Mouse (Mus musculus) CH12.LX (cell line): ENCODE measurements around the gene Nup188. TPM values are rescaled to one million over a fixed set of nuclear protein-coding genes. Genes with fewer than 3 reads are reported as not detected.

ENCODE experiments used
- DNase-seq: peaks from one replicate; pipeline ENCODE4 v3.0.0-alpha.2; 2013; ENCODE audit errors: extremely low read depth
- H3K27ac ChIP-seq: 2 replicates; pipeline ENCODE4 v1.5.1; 2012; ENCODE audit warnings: low read depth, mild to moderate bottlenecking, control low read depth, moderate library complexity; ENCODE audit not compliant: insufficient read depth
- H3K27me3 ChIP-seq: replicated peaks from 2 replicates; pipeline ENCODE3; 2012; ENCODE audit warnings: inconsistent platforms
- H3K36me3 ChIP-seq, 2 experiments: replicated peaks in 1 of 2; 2 replicates each; pipeline versions ENCODE3 to v1.6.1; 2012; ENCODE audit warnings: inconsistent platforms in 1 of 2, low read length in 1 of 2, mild to moderate bottlenecking in 1 of 2, mixed read lengths in 1 of 2, moderate library complexity in 1 of 2; ENCODE audit not compliant: control insufficient read depth in 1 of 2, insufficient read depth in 1 of 2
- H3K4me1 ChIP-seq, 2 experiments: 2 replicates each; pipeline ENCODE4 v1.6.1; 2012; ENCODE audit warnings: inconsistent platforms in 1 of 2, moderate library complexity in 1 of 2; ENCODE audit not compliant: insufficient read depth in 2 of 2, control insufficient read depth in 1 of 2
- H3K4me2 ChIP-seq: 2 replicates; pipeline ENCODE4 v1.6.1; 2012; ENCODE audit warnings: low read depth, mild to moderate bottlenecking, control low read depth; ENCODE audit not compliant: poor library complexity, insufficient read depth, severe bottlenecking
- H3K4me3 ChIP-seq, 3 experiments: fragments of 150-350 bp in 1 of 3; sonication (generic) in 1 of 3; replicated peaks in 1 of 3; 2 replicates each; pipeline versions ENCODE3 to v1.5.1; 2011 to 2012; ENCODE audit warnings: low read depth in 2 of 3, low read length in 2 of 3, mild to moderate bottlenecking in 2 of 3, moderate library complexity in 2 of 3, control low read depth in 1 of 3, improper control_type of control experiment in 1 of 3, inconsistent platforms in 1 of 3, mixed read lengths in 1 of 3; ENCODE audit not compliant: poor library complexity in 1 of 3
- H3K79me2 ChIP-seq: replicated peaks from 2 replicates; pipeline ENCODE4 v1.6.1; 2012; ENCODE audit warnings: mild to moderate bottlenecking, moderate library complexity; ENCODE audit not compliant: control insufficient read depth, poor library complexity, insufficient read depth, severe bottlenecking; ENCODE audit errors: extremely low read depth
- H3K9ac ChIP-seq: 2 replicates; pipeline ENCODE4 v1.6.1; 2012; ENCODE audit warnings: low read depth, mild to moderate bottlenecking, control low read depth, moderate library complexity; ENCODE audit not compliant: insufficient read depth
- H3K9me3 ChIP-seq: replicated peaks from 2 replicates; pipeline ENCODE3; 2012; ENCODE audit warnings: low read length, inconsistent platforms, mixed read lengths
- BHLHE40 ChIP-seq: IDR thresholded peaks from 2 replicates; pipeline ENCODE4 v1.6.1; 2011; ENCODE audit warnings: mild to moderate bottlenecking, low read depth, low read length, improper control_type of control experiment
- CHD1 ChIP-seq: IDR thresholded peaks from 2 replicates; pipeline ENCODE4 v1.6.1; 2012; ENCODE audit warnings: low read depth, low read length, improper control_type of control experiment, inconsistent platforms
- CHD2 ChIP-seq: IDR thresholded peaks from 2 replicates; pipeline ENCODE4 v1.6.1; 2011; ENCODE audit warnings: low read length, improper control_type of control experiment
- CTCF ChIP-seq, 2 experiments: IDR thresholded peaks in 1 of 2; conservative IDR thresholded peaks in 1 of 2; 2 replicates each; pipeline ENCODE4 v1.5.1; 2011 to 2012; ENCODE audit warnings: low read depth in 2 of 2, low read length in 2 of 2, improper control_type of control experiment in 1 of 2, inconsistent platforms in 1 of 2, mild to moderate bottlenecking in 1 of 2, moderate library complexity in 1 of 2
- E2F4 ChIP-seq: IDR thresholded peaks from 2 replicates; pipeline ENCODE4 v1.6.1; 2011; ENCODE audit warnings: low read depth, low read length, improper control_type of control experiment; ENCODE audit not compliant: insufficient replicate concordance
- ELF1 ChIP-seq: IDR thresholded peaks from 2 replicates; pipeline ENCODE4 v1.6.1; 2014; ENCODE audit warnings: low read depth, mild to moderate bottlenecking, inconsistent platforms, low read length, improper control_type of control experiment
- EP300 ChIP-seq: IDR thresholded peaks from 2 replicates; pipeline ENCODE4 v1.6.1; 2011; ENCODE audit warnings: low read length, improper control_type of control experiment
- ETS1 ChIP-seq: conservative IDR thresholded peaks from 2 replicates; pipeline ENCODE4 v1.6.1; 2012; ENCODE audit warnings: low read depth, mild to moderate bottlenecking, inconsistent platforms, low read length, improper control_type of control experiment, moderate library complexity
- GABPA ChIP-seq: IDR thresholded peaks from 2 replicates; pipeline ENCODE4 v1.6.1; 2012; ENCODE audit warnings: low read depth, low read length, improper control_type of control experiment, inconsistent platforms; ENCODE audit not compliant: insufficient replicate concordance
- IRF4 ChIP-seq: IDR thresholded peaks from 2 replicates; pipeline ENCODE4 v1.6.1; 2014; ENCODE audit warnings: low read depth, mild to moderate bottlenecking, inconsistent platforms, low read length, improper control_type of control experiment
- JUN ChIP-seq: IDR thresholded peaks from 2 replicates; pipeline ENCODE4 v1.6.1; 2011; ENCODE audit warnings: low read depth, mild to moderate bottlenecking, low read length, improper control_type of control experiment, moderate library complexity; ENCODE audit not compliant: insufficient read depth
- KAT2A ChIP-seq: IDR thresholded peaks from 2 replicates; pipeline ENCODE4 v1.6.1; 2012; ENCODE audit warnings: low read length, improper control_type of control experiment, inconsistent platforms; ENCODE audit not compliant: insufficient replicate concordance
- MAFK ChIP-seq: IDR thresholded peaks from 2 replicates; pipeline ENCODE4 v1.6.1; 2011; ENCODE audit warnings: low read length, improper control_type of control experiment; ENCODE audit not compliant: insufficient replicate concordance
- MAX ChIP-seq: IDR thresholded peaks from 2 replicates; pipeline ENCODE4 v1.6.1; 2011; ENCODE audit warnings: low read length, improper control_type of control experiment
- MAZ ChIP-seq: IDR thresholded peaks from 2 replicates; pipeline ENCODE4 v1.6.1; 2012; ENCODE audit warnings: low read depth, mild to moderate bottlenecking, inconsistent platforms, low read length, improper control_type of control experiment, moderate library complexity
- MEF2A ChIP-seq: IDR thresholded peaks from 2 replicates; pipeline ENCODE4 v1.6.1; 2014; ENCODE audit warnings: low read depth, mild to moderate bottlenecking, inconsistent platforms, low read length, improper control_type of control experiment, borderline replicate concordance
- NRF1 ChIP-seq: IDR thresholded peaks from 2 replicates; pipeline ENCODE4 v1.6.1; 2014; ENCODE audit warnings: low read depth, mild to moderate bottlenecking, inconsistent platforms, low read length, improper control_type of control experiment, moderate library complexity
- PAX5 ChIP-seq: IDR thresholded peaks from 2 replicates; pipeline ENCODE4 v1.6.1; 2012; ENCODE audit warnings: low read length, inconsistent platforms, mixed read lengths
- POLR2A ChIP-seq: IDR thresholded peaks from 2 replicates; pipeline ENCODE4 v1.6.1; 2011; ENCODE audit warnings: low read depth, mild to moderate bottlenecking, improper control_type of control experiment, low read length
- POLR2AphosphoS2 ChIP-seq: IDR thresholded peaks from 2 replicates; pipeline ENCODE4 v1.6.1; 2011; ENCODE audit warnings: low read depth, low read length, improper control_type of control experiment
- RAD21 ChIP-seq: IDR thresholded peaks from 2 replicates; pipeline ENCODE4 v1.6.1; 2011; ENCODE audit warnings: low read depth, mild to moderate bottlenecking, low read length, improper control_type of control experiment, moderate library complexity
- RCOR1 ChIP-seq: conservative IDR thresholded peaks from 2 replicates; pipeline ENCODE4 v1.6.1; 2012; ENCODE audit warnings: low read depth, mild to moderate bottlenecking, inconsistent platforms, low read length, improper control_type of control experiment
- SIN3A ChIP-seq: IDR thresholded peaks from 2 replicates; pipeline ENCODE4 v1.6.1; 2012; ENCODE audit warnings: low read length, improper control_type of control experiment, inconsistent platforms
- SMC3 ChIP-seq: IDR thresholded peaks from 2 replicates; pipeline ENCODE4 v1.6.1; 2011; ENCODE audit warnings: low read depth, low read length, improper control_type of control experiment
- TBP ChIP-seq: conservative IDR thresholded peaks from 2 replicates; pipeline ENCODE4 v1.6.1; 2011; ENCODE audit warnings: low read depth, low read length, improper control_type of control experiment
- TCF12 ChIP-seq: IDR thresholded peaks from 2 replicates; pipeline ENCODE4 v1.6.1; 2014; ENCODE audit warnings: low read depth, mild to moderate bottlenecking, inconsistent platforms, low read length, improper control_type of control experiment
- UBTF ChIP-seq: IDR thresholded peaks from 2 replicates; pipeline ENCODE4 v1.6.1; 2012; ENCODE audit warnings: low read depth, mild to moderate bottlenecking, inconsistent platforms, low read length, improper control_type of control experiment, moderate library complexity
- ZC3H11A ChIP-seq: IDR thresholded peaks from 2 replicates; pipeline ENCODE4 v1.6.1; 2012; ENCODE audit warnings: low read depth, mild to moderate bottlenecking, inconsistent platforms, low read length, improper control_type of control experiment
- ZMIZ1 ChIP-seq: IDR thresholded peaks from 2 replicates; pipeline ENCODE4 v1.6.1; 2012; ENCODE audit warnings: low read depth, mild to moderate bottlenecking, inconsistent platforms, low read length, improper control_type of control experiment
- ZNF384 ChIP-seq: IDR thresholded peaks from 2 replicates; pipeline ENCODE4 v1.6.1; 2012; ENCODE audit warnings: low read depth, low read length, improper control_type of control experiment, inconsistent platforms
- dilution Hi-C: fragments of 300-500 bp; cut with MboI; formaldehyde crosslinking; loops from 2 replicates; pipeline ENCODE4 v1.14.3; 2020; ENCODE audit warnings: low sequenced_read_pairs; ENCODE audit not compliant: extremely low pct_unique_long_range_greater_than_20kb, extremely low pct_ligation_motif_present
- in situ Hi-C: fragments of 300-500 bp; cut with MboI; formaldehyde crosslinking; loops from 3 replicates; pipeline ENCODE4 v1.14.3; 2019; ENCODE audit warnings: low sequenced_read_pairs, low pct_ligation_motif_present, low pct_unique_long_range_greater_than_20kb, mixed read lengths
- polyA plus RNA-seq: library from polyadenylated mRNA; unstranded; fragments of >175 nt; gene quantifications from 2 replicates; pipeline ENCODE4 v1.2.1, GENCODE M21; 2012; ENCODE audit warnings: low read depth; ENCODE audit not compliant: insufficient read length
- total RNA-seq, 2 experiments: library from RNA; depleted of rRNA; stranded (reverse); fragments of 300-350 nt in 1 of 2; fragments of >200 nt in 1 of 2; gene quantifications; 2 replicates each; pipeline ENCODE4 v1.2.3; 2012 to 2014

Nup188 gene
- total and polyA plus RNA-seq, 3 experiments, result 19.7 to 58.8 (median 47.6) TPM

DNA sequence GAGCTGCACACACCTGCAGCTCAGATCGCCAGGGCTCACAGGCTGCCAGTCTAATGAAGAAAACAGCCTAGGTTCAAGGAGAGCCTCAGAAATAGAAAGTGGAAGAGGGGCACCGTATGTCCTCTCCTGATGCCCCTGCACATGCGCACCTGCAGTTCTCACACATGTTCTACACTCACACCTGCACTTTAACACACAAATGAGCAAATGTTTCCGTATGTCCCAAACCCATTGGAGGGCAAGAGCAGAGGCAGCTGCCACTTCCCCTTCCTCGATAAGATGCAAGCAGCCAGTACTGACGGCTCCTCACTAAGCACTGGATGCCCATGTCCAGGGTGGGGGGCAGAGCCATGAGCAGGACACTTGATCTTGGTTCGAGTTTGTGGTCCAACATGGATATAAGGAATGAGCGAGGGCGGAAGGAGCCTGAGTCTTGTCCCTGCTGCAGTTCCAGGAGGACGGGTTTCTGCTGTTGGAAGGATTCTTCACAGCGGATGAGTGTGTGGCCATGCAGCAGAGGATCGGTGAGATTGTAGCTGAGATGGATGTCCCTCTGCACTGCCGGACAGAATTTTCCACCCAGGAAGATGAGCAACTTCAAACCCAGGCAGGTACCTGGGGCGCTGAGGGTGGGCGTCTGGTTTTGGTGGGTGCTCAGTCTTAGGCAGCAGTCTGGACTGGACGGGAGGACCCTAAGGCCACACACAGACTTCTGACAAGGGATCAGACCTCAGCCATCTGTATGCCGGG, 16.8 kb upstream of the Nup188 start:
- peak; percentile 54; the same call in 1 of the 2 replicates for TF ChIP-seq EP300
- TF ChIP-seq NRF1, result peak; percentile 72
- no peak for TF ChIP-seq TBP
- TF ChIP-seq UBTF, result no peak
- peak; percentile 53 for TF ChIP-seq ETS1
- peak; percentile 76 for TF ChIP-seq TCF12
- TF ChIP-seq BHLHE40, result peak; percentile 79
- TF ChIP-seq MEF2A, result no peak
- H3K27ac ChIP-seq, result no peak overlapping the region
- H3K4me3 ChIP-seq, result no peak overlapping the region
- H3K4me1 ChIP-seq, result peaks cover 31 to 59% of the 10 kb centered on the region in 2 experiments
- dilution Hi-C loops, result no loop called here
- H3K36me3 ChIP-seq, result peaks cover 3 to 35% of the 10 kb centered on the region in 2 experiments
- in situ Hi-C loops, result no loop called here
- DNase-seq, result peak; percentile 42
- H3K9ac ChIP-seq, result no peak overlapping the region
- H3K9me3 ChIP-seq, result no peaks in the 10 kb centered on the region
- H3K4me2 ChIP-seq, result no peak overlapping the region
- H3K27me3 ChIP-seq, result no peaks in the 10 kb centered on the region
- no peaks in the 10 kb centered on the region for H3K79me2 ChIP-seq

DNA sequence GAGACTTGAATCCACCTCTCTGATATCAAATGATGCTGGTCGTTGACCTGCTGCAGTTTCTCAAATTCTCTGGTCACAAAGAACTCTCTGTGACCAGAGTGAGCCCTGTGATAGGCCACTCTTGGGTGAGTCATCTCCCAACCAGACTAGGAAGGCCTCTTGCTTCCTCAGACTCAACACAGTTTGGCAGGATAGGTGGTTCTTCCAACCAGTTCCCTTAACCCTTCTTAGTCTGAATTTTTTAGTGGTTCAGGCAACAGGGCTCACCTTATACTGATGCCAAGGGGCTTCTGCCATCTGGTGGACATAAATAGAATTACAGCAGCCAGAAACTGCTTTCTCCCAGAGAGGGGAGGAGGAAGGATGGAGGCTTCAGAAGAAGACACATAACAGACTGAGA, 16.1 kb upstream of the Nup188 start:
- no peak overlapping the region for H3K4me2 ChIP-seq
- in situ Hi-C loops, result no loop called here

More for the DNA sequence above, 16.1 kb upstream of the Nup188 start:
- DNase-seq, result peak; percentile 79
- no peaks in the 10 kb centered on the region for H3K9me3 ChIP-seq
- H3K79me2 ChIP-seq, result no peaks in the 10 kb centered on the region
- peaks cover 3 to 31% of the 10 kb centered on the region in 2 experiments for H3K36me3 ChIP-seq
- no peak overlapping the region for H3K27ac ChIP-seq
- H3K4me1 ChIP-seq, result peaks cover 31 to 55% of the 10 kb centered on the region in 2 experiments
- dilution Hi-C loops, result no loop called here
- no peak for TF ChIP-seq POLR2A
- no peak for TF ChIP-seq TCF12
- peak; percentile 97 for TF ChIP-seq CTCF (conservative IDR thresholded peaks at IDR 0.05 in 1 of 2, IDR thresholded peaks at IDR 0.05 in 1 of 2; ENCODE audit: low read depth in 2 of 2, low read length in 2 of 2)
- no peak for TF ChIP-seq GABPA
- no peak for TF ChIP-seq EP300
- no peak for TF ChIP-seq JUN
- no peak for TF ChIP-seq KAT2A
- peak; percentile 38 for TF ChIP-seq IRF4
- peak; percentile 97 for TF ChIP-seq RAD21
- no peak for TF ChIP-seq CHD1
- no peak for TF ChIP-seq BHLHE40
- TF ChIP-seq SMC3, result peak; percentile 97
- TF ChIP-seq RCOR1, result no peak
- TF ChIP-seq CHD2, result no peak
- no peak for TF ChIP-seq POLR2AphosphoS2
- no peak for TF ChIP-seq ZMIZ1
- TF ChIP-seq ZNF384, result no peak
- TF ChIP-seq MEF2A, result no peak
- no peak for TF ChIP-seq MAFK
- 0 out of 2 replicates have a peak, but pooled peaks have one; percentile 21 for TF ChIP-seq ELF1
- no peak for TF ChIP-seq MAX
- TF ChIP-seq UBTF, result no peak
- TF ChIP-seq MAZ, result 0 out of 2 replicates have a peak, but pooled peaks have one; percentile 35
- no peak for TF ChIP-seq E2F4
- peak; percentile 69 for TF ChIP-seq ZC3H11A
- no peak for TF ChIP-seq PAX5
- TF ChIP-seq SIN3A, result peak; percentile 77
- TF ChIP-seq, all 38 proteins: peak for 8
- H3K4me3 ChIP-seq, result no peak overlapping the region
- no peaks in the 10 kb centered on the region for H3K27me3 ChIP-seq
- H3K9ac ChIP-seq, result no peak overlapping the region
